Mouse (Mus musculus) spleen, adult 12 weeks (tissue): ENCODE measurements around the gene Olfr603.
"Not testable (repeated sequence)": the region's sequence is repeated elsewhere in the genome, so short reads cannot be mapped to it uniquely, and the experiment has no call there.

Experiments used
- DNase-seq: peaks from one replicate; pipeline ENCODE4 v3.0.0; 2022; ENCODE audit warnings: low spot score

The Olfr603 gene

DNA sequence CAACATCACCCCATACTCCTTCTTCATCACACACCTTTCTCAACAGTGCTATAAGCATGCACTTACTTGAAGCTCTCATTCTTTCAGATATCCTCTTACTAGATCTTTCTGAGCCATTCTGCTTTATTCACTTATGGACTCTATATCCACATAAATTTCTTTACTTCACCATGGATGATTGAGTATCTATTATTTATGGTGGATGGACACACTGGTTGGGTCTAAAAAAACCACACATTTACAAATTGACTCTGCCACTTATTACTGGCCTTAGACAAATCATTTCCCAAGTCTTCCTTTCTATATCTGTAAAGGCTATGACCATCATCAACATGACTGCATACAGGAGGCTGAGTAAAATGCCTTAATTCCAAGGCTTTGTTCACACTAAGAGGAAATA lies at the start of gene Olfr603:
Gene Olfr603 (minus strand): TSS at position 101 of the 400 bp plus-strand sequence.
- DNase-seq, result no peak

DNA sequence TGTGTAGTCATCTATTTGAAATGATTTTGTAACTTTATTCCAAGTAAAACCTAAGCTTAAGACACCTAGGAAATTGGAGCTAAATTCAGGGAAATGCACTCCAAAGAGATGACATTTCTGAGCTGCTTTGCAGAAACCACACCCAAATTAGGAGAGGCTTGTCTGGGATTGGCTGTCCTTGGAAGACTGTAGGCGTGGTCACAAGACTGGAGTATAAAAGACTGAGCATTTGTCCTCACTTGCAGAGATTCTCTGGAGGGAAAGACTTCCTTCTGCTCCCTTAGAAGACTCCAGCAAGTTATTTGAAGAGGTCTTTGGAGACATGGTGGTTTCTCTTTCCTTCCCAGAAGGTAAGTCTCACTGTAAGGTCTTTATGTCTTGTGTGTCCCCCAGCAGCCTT lies 28.8 kb upstream of the Olfr603 start, which contains the start of gene Usp17lc:
Gene Usp17lc (plus strand): TSS at position 301 of the 400 bp plus-strand sequence.
- not testable (repeated sequence) for DNase-seq

DNA sequence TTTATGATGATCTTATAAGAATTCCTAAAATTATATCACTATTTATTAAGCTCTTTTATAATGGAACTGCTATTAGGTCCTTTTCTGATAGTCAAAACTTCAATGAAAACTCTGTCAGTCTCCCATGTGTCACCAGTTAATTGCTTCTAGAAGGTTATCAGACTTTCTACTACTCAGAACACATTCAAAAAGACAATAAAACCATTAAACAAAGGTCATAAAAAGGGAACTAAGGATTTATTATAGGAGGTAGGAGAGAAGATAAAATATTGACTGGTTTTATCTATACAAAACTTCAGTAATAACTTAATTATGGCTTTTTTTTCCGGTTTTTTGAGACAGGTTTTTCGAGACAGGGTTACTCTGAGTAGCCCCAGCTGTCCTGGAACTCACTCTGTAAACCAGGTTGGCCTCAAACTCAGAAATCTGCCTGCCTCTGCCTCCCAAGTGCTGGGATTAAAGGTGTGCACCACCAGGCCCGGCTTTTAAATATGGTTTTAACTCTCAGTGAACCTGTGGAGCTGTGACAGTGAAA lies 20.6 kb upstream of the Olfr603 start:
- not testable (repeated sequence) for DNase-seq

DNA sequence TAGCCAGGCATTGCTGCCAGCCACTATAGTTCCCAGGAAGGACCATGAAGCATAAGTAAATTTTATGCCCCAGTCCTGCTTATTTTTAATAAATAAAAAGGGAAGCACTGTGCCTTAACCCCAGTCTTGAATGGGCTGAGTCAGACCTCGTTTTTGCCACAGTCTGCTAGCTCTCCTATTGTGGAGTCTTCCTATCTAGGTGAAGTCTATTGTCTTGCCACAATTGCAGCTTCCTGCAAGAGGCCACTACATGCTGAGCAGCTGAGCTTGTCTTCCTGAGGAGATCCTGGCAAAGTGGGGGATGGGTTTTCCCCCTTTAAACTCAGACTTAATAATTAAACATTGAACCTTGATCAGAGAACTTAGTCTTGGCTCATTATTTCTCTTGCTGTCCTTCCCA lies 13.0 kb upstream of the Olfr603 start:
- no peak for DNase-seq

DNA sequence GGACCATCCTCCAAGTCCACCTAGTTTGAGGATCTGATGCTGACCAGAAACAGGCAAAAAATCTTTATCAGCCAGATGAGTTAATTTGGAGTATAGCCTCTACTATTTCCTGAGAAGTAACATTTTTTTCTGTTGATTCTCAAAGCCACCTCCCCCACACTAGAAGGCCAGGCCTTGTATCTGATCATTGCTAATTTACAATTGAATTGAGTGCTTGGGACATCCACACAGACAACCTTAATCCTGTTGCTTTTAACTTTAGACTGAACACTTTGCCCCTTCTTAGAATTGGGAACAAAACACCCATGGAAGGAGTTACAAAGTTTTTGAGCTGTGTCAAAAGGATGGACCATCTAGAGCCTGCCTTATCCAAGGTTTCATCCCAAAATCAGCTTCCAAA lies 11.8 kb upstream of the Olfr603 start:
- DNase-seq, result no peak

DNA sequence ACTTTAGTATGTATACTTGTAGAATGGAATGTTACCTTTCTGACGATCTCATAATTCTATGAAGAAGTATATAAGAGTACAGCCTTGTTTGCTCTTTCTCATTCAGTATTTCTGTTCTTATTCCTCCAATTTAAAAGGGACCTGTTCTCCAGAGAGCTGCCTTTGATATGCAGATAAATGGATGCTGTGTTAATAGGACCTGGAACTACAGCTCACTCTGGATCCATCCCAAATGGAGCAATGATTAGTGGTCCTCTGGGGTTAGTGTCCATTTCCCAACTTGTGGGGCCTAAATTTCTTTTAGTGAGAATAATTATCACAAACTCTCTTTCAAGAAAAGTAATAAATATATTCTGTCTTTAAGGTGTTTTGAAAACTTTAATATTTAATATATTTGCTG lies 23.4 kb downstream of the Olfr603 start, which contains the start of gene Olfr601:
Gene Olfr601 (minus strand): TSS at position 101 of the 400 bp plus-strand sequence.
- DNase-seq, result no peak

DNA sequence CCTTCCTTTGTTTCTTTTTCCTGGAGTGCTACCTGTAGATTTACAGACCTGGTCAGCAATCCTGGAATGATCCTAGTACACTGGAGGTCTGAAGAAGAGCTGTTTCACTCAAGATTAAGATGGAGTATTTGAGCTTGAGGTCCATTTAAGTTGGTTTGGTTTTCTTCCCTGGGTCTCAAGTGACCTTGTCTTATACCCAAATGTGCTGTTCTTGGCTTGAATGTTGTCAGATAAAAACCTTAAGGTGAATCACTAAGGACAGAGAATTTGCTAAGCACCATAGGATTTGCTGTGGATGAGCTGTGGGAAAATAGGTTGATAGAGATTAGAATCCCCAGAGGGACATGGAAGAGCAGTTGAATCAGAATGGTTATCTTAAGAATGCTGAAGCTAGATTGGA lies 36.4 kb downstream of the Olfr603 start, which contains the start of gene Olfr600:
Gene Olfr600 (minus strand): TSS at position 101 of the 400 bp plus-strand sequence.
- DNase-seq, result no peak

DNA sequence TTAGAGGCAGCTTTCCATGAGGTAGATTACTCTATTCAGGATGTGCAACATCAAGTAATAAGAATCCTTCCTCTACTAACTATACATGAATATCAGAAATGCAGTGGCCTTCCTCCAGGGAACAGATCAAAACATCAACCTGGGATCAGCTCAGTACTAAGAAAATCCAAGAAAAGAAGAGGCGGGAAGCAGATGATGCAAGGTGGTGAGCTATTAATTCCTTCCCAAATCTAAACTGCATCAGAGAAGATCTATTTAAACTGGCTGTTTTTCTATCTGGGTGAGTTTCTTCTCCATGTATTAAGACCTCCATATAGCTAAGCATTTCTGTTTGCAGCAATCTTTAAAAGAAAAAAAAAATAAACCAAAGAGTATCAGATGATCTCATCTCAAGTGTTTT lies 50.4 kb downstream of the Olfr603 start, which contains the start of gene Olfr599:
Gene Olfr599 (plus strand): TSS at position 301 of the 400 bp plus-strand sequence.
- no peak for DNase-seq
